Mouse (Mus musculus) intestine, postnatal 0 days (tissue): ENCODE measurements at regions not wholly inside any gene's neighbourhood (a gene's known extent, or its start where the extent isn't known, plus 50 kb on each side); places are given as distances from the start of the nearest gene placed in this dataset.

Experiments used
- ATAC-seq: fragments of 200-750 bp; cut with Nextera tagmentation; 2 replicates; pipeline ENCODE4 v1.8.0; 2017; ENCODE audit warnings: mild to moderate bottlenecking, moderate TSS enrichment, moderate library complexity
- H3K27ac ChIP-seq: fragments of 300-500 bp; sonication (generic); 2 replicates; pipeline ENCODE4 v1.5.1; 2014; ENCODE audit warnings: mild to moderate bottlenecking, low read depth, low read length, moderate library complexity
- H3K27me3 ChIP-seq: fragments of 300-500 bp; sonication (generic); replicated peaks from 2 replicates; pipeline ENCODE4 v1.6.1; 2014; ENCODE audit warnings: low read length, mixed read lengths; ENCODE audit not compliant: control insufficient read depth, insufficient read depth
- H3K36me3 ChIP-seq: fragments of 300-500 bp; sonication (generic); 2 replicates; pipeline ENCODE4 v1.6.1; 2014; ENCODE audit warnings: mild to moderate bottlenecking, moderate library complexity; ENCODE audit not compliant: control insufficient read depth, insufficient read depth
- H3K4me1 ChIP-seq: fragments of 300-500 bp; sonication (generic); replicated peaks from 2 replicates; pipeline ENCODE4 v1.6.1; 2014; ENCODE audit warnings: antibody characterized with exemption, low read length, mixed read lengths; ENCODE audit not compliant: control insufficient read depth, insufficient read depth
- H3K4me2 ChIP-seq: fragments of 300-500 bp; sonication (generic); replicated peaks from 2 replicates; pipeline ENCODE4 v1.6.1; 2014; ENCODE audit warnings: low read depth, mild to moderate bottlenecking, moderate library complexity
- H3K4me3 ChIP-seq: fragments of 300-500 bp; sonication (generic); 2 replicates; pipeline ENCODE4 v1.5.1; 2014; ENCODE audit warnings: low read depth, low read length
- H3K9ac ChIP-seq: fragments of 300-500 bp; sonication (generic); 2 replicates; pipeline ENCODE4 v1.6.1; 2014; ENCODE audit warnings: mild to moderate bottlenecking, low read depth, low read length
- H3K9me3 ChIP-seq: fragments of 300-500 bp; sonication (generic); 2 replicates; pipeline ENCODE4 v1.6.1; 2016; ENCODE audit warnings: mixed run types; ENCODE audit not compliant: control insufficient read depth
- CTCF ChIP-seq: sonication (generic); IDR thresholded peaks from 2 replicates; pipeline ENCODE4 v1.5.1; 2016; ENCODE audit warnings: low read depth, mild to moderate bottlenecking, control low read depth, antibody characterized with exemption, moderate library complexity
- WGBS: fragments of 180-500 bp; shearing (Covaris S2); extraction: QIAGEN DNeasy Blood & Tissue Kit; methylation state at CpG from one replicate; pipeline ENCODE4 v1.1.7; 2014; 5-methylcytosine and 5-hydroxymethylcytosine counted together

DNA sequence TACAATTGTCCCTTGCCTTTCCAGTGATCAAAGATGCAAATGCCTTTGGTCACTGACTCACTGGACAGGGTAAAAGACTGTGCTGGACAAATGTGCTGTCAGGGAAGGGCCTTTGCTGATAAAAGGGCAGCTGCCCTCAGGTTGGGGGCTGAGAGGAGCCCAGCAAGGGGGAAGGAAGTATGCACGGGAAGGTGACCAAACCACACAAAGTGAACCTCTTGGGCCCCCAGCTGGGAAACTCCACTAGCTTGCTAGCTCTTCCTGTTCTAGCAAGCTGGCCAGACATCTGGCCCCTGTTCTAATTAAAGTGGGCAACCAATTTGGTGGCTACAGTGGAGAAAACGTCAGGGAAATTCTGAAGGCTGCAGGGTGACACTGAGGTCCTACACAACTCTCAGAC, 165.0 kb downstream of the Bcl11a start:
- TF ChIP-seq CTCF: no peak
- Histone ChIP-seq H3K27me3 (no peaks in the 10 kb centered on the region), H3K4me1 (no peaks in the 10 kb centered on the region), H3K4me3 (no peak overlapping the region), H3K36me3 (no peaks in the 10 kb centered on the region), H3K9ac (no peak overlapping the region), H3K9me3 (no peaks in the 10 kb centered on the region), H3K27ac (no peak overlapping the region), H3K4me2 (no peak overlapping the region)
- no peak for ATAC-seq
- 49% methylated on average over 2 of the region's 2 CpGs for WGBS

DNA sequence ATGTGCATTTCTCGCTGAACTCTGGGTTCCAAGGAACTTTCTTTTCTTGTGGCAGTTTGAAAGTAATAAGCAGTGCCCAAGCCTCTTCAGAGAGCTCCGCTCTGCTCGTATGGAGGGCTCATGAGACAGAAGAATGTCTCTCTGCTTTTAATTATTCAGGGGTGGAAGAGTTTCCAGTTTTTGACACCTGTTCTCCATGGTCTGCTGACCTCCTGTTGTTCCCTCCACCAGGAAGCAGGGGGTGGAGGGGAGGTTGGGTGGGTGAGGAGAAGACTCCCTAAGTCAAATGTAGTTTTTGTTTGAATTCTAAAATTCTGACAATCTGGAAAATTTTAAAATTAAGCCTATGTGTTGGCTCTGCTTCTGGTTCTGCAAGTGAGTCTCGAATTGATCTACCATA, 167.5 kb downstream of the Bcl11a start:
- no peaks in the 10 kb centered on the region for H3K4me1 ChIP-seq
- WGBS: 77% methylated on average over 4 of the region's 4 CpGs
- no peaks in the 10 kb centered on the region for H3K27me3 ChIP-seq

DNA sequence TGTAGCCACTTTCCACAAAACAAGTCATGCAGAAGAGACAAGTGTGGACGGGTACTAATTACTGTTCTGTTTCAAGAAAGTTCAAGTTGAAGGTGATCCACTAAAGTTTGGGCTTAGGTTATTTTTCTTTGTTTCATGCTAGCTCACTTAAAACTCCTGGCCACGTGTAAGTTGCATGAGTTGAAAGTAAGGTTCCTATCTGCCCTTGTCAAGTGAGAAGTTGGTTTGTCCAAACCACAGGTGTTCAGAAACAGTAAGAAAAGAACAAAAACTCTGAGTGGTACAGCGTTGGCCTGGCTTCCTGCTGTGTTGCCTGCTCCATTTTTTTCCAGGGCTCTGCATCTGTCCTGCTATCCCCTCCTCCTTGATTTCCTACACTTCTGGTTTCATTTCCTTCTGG, 168.5 kb downstream of the Bcl11a start:
- Histone ChIP-seq H3K4me2 (no peak overlapping the region), H3K9me3 (no peaks in the 10 kb centered on the region), H3K27ac (no peak overlapping the region), H3K9ac (no peak overlapping the region), H3K4me1 (no peaks in the 10 kb centered on the region), H3K27me3 (no peaks in the 10 kb centered on the region), H3K4me3 (no peak overlapping the region), H3K36me3 (no peaks in the 10 kb centered on the region)
- 80% methylated on average over 3 of the region's 3 CpGs for WGBS
- TF ChIP-seq CTCF: no peak
- no peak for ATAC-seq

More for the DNA sequence above, 167.5 kb downstream of the Bcl11a start:
- Histone ChIP-seq H3K4me2 (no peak overlapping the region), H3K4me3 (no peak overlapping the region), H3K9ac (no peak overlapping the region), H3K27ac (no peak overlapping the region), H3K36me3 (no peaks in the 10 kb centered on the region), H3K9me3 (no peaks in the 10 kb centered on the region)
- no peak for ATAC-seq
- TF ChIP-seq CTCF: no peak

DNA sequence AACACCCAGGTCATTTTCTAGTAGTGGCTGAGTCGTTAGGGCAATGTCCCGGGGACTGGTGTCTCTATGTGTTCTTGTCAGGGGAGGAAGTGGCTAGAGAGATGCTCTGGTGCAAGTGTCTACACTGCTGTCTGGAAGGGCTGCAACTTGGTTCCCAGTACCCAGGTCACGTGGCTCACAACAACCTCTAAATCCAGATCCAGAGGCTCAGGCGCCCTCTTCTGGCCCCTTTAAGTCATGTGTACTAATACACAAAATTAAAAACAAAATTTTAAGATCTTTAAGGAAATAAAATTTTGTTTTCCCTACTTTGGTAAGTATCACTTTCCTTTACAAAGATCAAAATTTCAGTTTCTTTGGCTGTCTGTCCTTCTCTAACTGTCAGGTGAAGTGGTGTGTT, 169.4 kb downstream of the Bcl11a start:
- Histone ChIP-seq H3K4me1 (no peaks in the 10 kb centered on the region), H3K4me3 (no peak overlapping the region), H3K27ac (no peak overlapping the region), H3K36me3 (no peaks in the 10 kb centered on the region), H3K4me2 (no peak overlapping the region), H3K9ac (no peak overlapping the region), H3K27me3 (no peaks in the 10 kb centered on the region), H3K9me3 (no peaks in the 10 kb centered on the region)
- 89% methylated on average over 4 of the region's 4 CpGs for WGBS
- no peak for ATAC-seq
- peak; percentile 27 for TF ChIP-seq CTCF

DNA sequence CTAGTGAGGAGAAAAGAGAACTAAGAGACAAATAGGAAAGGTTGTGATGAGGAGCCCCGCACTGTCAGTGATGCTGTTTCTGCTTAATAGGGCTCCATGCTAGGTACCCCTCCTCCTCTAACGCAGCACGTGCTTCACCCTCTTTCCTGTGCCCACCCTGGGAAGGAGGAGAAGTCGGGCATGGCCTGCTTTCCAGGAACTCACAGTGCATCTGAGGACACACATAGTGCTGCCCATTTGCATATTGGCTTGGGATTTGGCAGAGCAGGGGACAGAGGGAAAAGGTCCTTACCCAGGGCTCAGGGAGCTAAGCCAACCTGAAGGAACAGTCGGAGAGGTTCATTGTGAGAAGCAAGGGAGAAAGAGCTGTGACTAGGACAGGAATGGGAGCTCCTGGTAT, 173.7 kb downstream of the Bcl11a start:
- no peak for ATAC-seq
- no peaks in the 10 kb centered on the region for H3K36me3 ChIP-seq

DNA sequence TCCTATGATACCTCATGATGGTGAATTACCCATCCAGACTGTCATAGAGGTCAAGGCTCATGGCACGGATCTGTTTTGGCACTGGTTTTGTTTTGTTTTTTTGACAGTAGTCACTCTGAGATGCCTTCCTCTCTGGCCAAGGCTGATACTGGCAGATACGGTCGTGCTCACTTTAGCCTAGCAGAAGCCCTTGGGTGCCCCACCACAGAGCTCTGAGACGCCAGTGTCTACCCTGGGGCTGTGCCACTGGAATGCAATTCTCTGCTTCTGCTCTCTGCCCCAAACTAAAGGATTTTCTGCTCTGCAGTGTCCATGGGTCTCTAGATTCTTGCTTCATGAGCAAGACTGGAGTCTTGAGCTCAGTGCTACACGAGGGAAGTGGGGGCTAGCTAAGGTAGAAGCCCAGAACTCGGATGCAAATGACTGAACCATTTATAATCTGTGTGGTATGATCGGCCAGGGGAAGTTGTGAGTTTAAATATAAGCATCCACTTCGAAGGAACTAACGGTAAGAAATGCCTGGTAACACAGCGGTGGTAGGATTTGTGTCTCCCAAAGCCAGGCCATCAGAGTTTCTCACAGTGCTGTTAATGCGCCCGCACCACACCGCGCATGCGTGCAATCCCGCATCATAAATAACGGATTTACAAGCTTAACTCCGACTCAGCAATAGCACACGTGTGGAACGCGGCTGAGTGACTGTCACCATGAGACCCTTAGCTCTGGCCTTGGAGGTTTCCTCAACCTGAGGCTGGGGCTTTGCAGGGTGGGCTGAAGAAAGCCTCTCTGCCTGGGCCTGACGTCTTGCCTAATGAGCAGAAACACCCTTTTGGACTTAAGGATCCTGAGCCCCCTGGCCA, 177.6 kb downstream of the Bcl11a start:
- H3K9ac ChIP-seq: no peak overlapping the region
- no peak overlapping the region for H3K4me2 ChIP-seq
- no peak overlapping the region for H3K27ac ChIP-seq
- no peaks in the 10 kb centered on the region for H3K4me1 ChIP-seq
- no peaks in the 10 kb centered on the region for H3K36me3 ChIP-seq
- WGBS: 87% methylated on average over 22 of the region's 22 CpGs
- no peak overlapping the region for H3K4me3 ChIP-seq
- no peaks in the 10 kb centered on the region for H3K27me3 ChIP-seq
- no peaks in the 10 kb centered on the region for H3K9me3 ChIP-seq
- no peak for TF ChIP-seq CTCF
- ATAC-seq: no peak

More for the DNA sequence above, 173.7 kb downstream of the Bcl11a start:
- 74% methylated on average over 5 of the region's 5 CpGs for WGBS
- Histone ChIP-seq H3K27ac (no peak overlapping the region), H3K9me3 (no peaks in the 10 kb centered on the region), H3K4me3 (no peak overlapping the region), H3K9ac (no peak overlapping the region), H3K4me1 (no peaks in the 10 kb centered on the region), H3K4me2 (no peak overlapping the region), H3K27me3 (no peaks in the 10 kb centered on the region)
- no peak for TF ChIP-seq CTCF
